Mouse (Mus musculus) NIH3T3 (cell line): Measurements from ENCODE around the gene Adamts18.

Experiments used
- DNase-seq: peaks from one replicate; pipeline ENCODE4 v3.0.0-alpha.2; 2012; ENCODE audit warnings: low read depth

Gene Adamts18

DNA sequence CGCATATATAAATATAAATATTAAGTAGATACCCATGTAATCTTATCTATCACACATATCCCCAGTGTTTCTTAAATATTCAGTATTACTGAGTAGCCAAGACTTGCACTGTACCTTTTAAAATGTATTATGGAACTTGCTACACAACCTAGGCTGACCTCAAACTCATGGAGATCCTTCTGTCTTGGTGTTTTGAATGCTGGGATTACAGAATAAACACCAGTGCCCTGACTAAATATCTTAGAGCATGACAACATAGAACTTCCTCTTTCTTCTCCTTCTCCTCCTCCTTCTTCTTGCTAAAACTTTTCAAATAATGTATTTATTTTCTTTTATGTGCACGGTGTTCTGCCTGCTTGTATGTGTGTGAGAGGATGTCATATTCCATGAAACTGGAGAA lies 95.4 kb downstream of the Adamts18 start:
- DNase-seq: no peak

GRCm38 (mm10) chr8:113752349-113752748 lies 96.2 kb downstream of the Adamts18 start:
- DNase-seq: no peak

DNA sequence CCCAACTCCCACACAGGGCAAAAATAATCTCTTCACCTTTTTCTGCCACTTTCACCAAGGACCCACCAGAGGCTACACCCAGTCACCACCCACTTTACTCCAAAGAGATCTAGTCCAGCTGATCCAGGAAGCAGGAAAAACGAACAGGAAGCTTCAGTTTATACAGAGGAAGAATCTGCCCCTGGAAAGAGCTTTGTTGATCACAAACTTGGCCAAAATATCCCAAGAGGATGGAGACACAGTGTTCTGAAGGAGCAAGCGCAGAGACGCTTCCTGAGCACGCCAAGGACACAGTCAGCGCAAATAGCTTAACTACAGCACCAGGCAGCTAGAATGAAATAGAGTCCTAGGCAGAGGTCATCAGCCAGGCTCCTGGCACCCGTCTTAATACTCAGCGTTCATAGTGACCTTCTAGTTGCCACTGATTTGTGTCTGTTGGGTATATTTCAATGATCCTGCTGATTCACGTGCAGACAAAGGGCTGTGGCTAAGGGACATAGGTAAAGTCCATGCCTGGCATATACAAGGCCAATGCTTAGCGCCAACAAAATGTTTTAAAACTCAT lies 113.0 kb downstream of the Adamts18 start:
- no peak for DNase-seq

GRCm38 (mm10) chr8:113725331-113725730 lies 123.2 kb downstream of the Adamts18 start:
- DNase-seq: no peak

DNA sequence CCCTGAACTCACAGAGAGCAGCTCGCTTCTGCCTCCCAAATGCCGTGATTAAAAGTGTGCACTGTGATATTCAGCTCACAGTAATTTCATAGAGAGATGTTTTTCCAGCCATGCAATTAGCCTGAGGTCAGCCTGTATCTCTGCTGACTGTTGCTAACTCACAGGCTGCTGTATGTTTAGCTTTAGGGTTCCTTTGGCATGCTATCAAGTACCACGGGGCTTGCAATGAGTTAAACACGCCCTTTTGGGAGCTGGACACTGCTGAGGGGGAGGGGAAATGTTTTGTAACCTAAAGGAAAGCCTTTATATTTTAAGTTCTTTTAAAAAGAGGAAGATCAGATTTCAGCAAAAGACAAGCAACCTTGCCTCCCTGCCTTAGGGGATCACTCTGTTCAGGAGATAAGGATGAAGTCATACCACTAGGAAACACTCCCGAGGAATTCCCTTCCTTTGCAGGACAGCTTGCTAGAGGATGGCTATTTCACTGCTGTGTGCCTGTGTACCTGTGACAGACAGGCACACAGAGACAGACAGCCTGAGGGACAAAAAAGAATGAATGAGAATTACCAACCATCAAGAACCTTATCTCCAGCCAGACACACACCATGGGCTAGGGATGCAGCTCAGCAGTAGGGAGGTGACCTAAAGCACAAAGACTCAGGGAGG lies 124.5 kb downstream of the Adamts18 start:
- peak; percentile 55 for DNase-seq

- no peak for DNase-seq
These were observed 127.1 kb downstream of the Adamts18 start for GRCm38 (mm10) chr8:113721459-113721858.

DNA sequence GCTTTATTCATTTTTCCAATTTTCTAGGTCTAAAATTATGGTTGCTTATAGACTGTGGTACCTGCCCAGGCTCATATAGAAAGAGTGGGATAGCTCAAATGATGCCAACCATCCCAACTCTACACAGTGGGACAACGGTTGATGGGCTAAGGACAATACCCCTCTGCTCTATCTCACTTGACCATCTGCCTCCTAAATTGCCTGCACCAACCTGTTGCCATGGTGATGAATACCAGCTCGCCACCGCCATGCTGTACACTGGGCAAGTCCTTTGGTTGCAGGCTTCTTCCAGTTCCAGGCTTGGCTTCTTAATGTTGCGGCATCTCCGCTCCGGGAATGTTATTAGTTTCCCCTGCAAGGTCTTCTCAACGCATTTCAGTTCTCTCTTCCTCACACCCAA lies 143.6 kb downstream of the Adamts18 start:
- DNase-seq: no peak

DNA sequence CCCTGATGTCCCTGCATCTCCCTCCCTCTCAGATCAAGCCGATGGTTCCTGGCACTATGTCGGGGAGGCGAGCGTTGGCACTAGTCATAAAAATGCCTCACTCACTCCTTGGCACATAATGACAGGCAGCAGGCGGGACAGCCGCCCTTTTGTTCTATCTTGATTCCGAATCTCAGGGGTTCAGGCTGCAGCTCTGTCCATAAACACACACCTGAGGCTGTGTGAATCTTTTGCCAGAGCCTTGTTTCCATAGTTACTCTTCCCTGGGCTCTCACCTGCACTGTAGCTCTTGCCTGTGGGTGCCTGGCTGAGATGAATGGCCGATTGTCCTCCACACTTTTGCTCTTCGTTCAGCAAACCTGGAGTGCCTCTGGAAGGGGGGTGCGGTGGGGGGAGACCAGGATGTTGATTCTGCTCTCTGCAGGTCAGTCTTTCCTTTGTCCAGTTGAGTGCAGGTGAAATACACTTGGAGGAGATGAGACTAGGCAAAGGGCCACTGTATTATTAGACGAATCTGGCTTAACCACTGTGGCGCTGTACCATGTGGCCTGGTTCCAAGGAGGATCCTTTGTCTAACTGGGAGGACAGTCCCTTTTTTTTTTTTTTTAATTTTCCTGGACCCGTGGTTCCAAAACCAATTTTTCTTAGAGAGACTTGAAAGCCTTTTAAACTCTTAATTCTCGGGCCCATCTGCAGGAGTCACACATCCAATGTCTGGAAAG lies 156.8 kb downstream of the Adamts18 start:
- DNase-seq: no peak

DNA sequence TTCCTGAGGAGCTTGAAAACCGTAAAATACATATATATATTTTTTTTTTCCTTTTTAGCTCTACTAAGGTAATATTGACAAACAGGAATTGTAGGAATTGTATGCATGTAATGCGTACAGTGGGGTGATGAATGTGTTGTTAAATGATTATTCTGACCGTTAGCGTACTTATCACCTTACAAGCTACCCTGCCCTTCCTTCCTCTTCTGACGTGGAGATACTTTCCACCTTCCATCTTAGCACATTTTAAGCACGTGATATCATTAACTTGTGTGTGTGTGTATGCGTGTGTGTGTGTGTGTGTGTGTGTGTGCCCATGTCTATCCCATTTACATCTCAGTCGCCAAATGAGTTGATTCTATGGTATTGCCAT lies 160.0 kb downstream of the Adamts18 start:
- no peak for DNase-seq

GRCm38 (mm10) chr8:113687889-113688542 lies 160.5 kb downstream of the Adamts18 start:
- DNase-seq: no peak

DNA sequence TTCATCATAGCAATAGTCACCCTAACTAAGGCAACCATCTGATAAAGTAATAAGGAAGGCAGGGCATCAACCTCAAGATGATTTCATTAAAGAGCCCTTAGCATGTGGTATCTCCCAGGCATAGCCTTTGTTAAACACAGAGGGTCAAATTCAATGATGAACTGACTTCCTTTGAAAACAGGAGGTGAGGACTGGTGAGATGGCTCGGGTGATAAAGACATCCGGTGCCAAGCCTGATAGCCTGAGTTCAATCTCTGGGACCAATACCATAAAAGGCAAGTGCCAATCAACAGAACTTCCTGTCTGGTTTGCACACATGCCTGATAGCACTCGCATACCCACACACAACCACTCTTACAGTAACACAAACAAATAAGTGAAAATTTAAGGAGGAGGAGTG lies 169.2 kb downstream of the Adamts18 start:
- no peak for DNase-seq

DNA sequence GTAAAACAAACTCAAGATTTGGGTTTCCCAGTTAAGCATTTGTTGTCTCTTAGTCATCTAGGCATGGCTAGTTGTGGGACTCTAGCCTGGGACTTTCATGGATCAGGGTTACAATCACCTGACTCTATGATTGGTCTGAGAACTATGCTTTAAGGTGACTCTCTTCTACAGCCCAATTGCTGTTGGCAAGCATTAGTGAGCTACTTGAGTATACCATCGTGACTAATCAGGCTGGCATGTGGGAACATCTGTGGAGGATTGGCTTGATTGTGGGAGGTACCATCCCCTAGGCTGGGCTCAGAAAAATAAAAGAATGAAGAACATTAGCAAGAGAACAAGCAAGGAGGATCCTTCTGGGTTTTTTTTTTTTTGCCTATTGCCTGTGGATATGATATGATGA lies 171.7 kb downstream of the Adamts18 start:
- DNase-seq: peak; percentile 12

- no peak for DNase-seq
These were observed 173.3 kb downstream of the Adamts18 start for GRCm38 (mm10) chr8:113675281-113675680.

DNA sequence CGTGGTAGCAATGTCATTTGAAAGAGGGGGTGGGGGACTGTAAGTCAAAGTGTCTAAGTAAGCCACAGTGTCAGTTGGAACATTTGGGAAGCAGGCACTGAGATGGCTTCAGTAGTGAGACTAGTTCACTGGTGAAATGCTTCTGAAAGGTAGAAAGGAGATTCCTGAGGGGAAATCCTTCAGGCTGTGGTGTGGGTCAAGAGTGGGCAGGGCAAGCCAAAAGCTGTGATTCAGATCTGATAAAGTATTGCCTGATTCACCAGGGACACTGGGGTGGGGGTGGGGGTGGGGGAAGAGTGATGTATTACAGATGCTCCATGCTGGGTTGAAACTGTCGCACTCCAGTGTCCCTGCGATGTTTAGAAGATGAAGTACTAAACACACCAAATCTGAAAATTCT lies 173.9 kb downstream of the Adamts18 start:
- no peak for DNase-seq

- no peak for DNase-seq
These were observed 175.2 kb downstream of the Adamts18 start for GRCm38 (mm10) chr8:113673300-113673699.

- no peak for DNase-seq
These were observed 175.8 kb downstream of the Adamts18 start for GRCm38 (mm10) chr8:113672599-113673255.

DNA sequence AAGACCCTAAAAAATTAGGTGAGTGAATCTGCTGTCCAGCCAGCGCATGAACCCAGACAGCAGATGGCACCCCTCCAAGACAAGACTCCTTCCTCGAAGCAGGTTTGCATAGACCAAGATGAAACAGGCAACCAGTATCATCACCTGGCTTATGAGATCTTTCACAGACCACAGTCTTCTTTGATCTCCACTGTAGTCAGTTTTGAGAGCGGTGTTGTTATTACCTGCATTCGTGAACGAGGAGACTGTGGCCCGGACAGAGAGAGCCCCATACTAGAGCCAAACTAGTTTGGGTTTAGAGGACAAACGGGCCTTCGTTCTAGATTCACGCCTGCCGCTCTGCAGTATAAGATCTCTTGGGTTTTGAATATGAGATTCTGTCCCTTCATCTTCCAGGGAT lies 178.6 kb downstream of the Adamts18 start:
- DNase-seq: no peak

GRCm38 (mm10) chr8:113666714-113667432 lies 181.7 kb downstream of the Adamts18 start:
- DNase-seq: no peak

DNA sequence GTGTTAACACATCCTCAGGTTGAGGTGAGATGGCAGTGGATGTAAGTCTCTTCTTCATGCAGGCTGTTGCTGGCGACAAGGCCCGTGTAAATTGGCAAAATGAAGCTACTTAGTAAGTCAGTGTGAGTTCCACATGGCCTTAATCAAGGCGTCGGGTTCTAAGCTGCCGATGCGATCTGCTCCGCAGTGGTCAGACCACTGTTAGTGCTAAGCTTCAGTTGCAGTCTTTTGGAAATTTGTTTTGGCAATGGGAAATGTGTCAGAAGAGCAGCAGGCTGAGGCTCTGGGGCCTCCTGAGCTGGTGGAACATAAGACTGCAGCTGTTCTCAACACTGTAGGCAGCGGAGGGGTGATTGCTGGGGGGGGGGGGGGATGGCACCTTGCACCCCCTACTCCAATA lies 182.6 kb downstream of the Adamts18 start:
- DNase-seq: no peak

GRCm38 (mm10) chr8:113665036-113665435 lies 183.5 kb downstream of the Adamts18 start:
- DNase-seq: no peak

DNA sequence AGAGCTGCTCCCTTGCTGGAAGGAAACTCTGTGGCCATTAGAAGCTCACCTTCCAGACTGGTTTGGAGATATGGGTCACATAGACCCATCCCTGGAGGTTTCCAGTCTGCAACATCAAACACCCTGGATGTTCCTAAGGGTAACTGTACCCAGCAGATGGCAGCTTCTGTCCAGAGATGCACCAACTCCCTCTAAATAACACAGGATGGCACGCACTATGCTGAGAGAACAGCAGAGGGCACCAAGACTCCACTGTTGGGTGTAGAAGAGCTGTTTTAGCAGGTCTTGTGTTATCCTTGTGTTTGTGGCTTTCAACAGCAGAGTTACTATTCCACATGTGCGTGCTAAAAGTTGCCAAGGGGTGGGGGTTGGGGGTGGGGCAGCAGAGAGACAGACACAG lies 184.0 kb downstream of the Adamts18 start:
- DNase-seq: peak; percentile 85

DNA sequence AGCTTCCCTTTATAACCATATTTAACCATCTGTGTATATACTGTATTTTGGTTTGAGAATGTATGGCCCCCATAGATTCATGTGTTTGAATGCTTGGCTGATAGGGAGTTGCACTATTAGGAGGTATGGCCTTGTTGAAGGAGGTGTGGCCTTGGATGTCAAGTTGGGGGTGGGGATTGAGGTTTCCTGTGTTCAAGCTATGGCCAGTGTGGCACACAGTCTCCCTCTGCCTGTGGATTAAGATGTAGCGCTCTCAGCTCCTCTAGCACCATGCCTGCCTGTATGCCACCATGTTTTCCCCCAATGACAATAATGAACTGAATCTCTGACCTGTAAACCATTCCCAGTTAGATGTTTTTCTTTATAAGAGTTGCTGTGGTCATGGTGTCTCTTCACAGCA lies 188.4 kb downstream of the Adamts18 start:
- no peak for DNase-seq
